Mouse (Mus musculus) liver, postnatal 0 days (tissue): ENCODE measurements around the gene F830045P16Rik. TPM values are rescaled to one million over a fixed set of nuclear protein-coding genes. Genes with fewer than 3 reads are reported as not detected.

Experiments
- ATAC-seq: fragments of 200-750 bp; cut with Nextera tagmentation; 2 replicates; pipeline ENCODE4 v1.8.0; 2017; ENCODE audit warnings: mild to moderate bottlenecking, moderate library complexity
- DNase-seq: peaks from one replicate; pipeline ENCODE4 v3.0.0-alpha.2; 2016
- H3K27ac ChIP-seq: fragments of 300-500 bp; sonication (generic); 2 replicates; pipeline ENCODE4 v1.5.1; 2014; ENCODE audit warnings: antibody characterized with exemption, moderate library complexity, mild to moderate bottlenecking, low read depth
- H3K27me3 ChIP-seq: fragments of 300-500 bp; sonication (generic); 2 replicates; pipeline ENCODE4 v1.6.1; 2014; ENCODE audit warnings: low read length, control low read depth, mixed read lengths; ENCODE audit not compliant: insufficient read depth
- H3K36me3 ChIP-seq: fragments of 300-500 bp; sonication (generic); replicated peaks from 2 replicates; pipeline ENCODE4 v1.6.1; 2014; ENCODE audit warnings: mild to moderate bottlenecking, control low read depth, low read length, moderate library complexity, mixed read lengths; ENCODE audit not compliant: insufficient read depth
- H3K4me1 ChIP-seq: fragments of 300-500 bp; sonication (generic); 2 replicates; pipeline ENCODE4 v1.6.1; 2014; ENCODE audit warnings: antibody characterized with exemption, mild to moderate bottlenecking, control low read depth; ENCODE audit not compliant: insufficient read depth
- H3K4me2 ChIP-seq: fragments of 300-500 bp; sonication (generic); 2 replicates; pipeline ENCODE4 v1.6.1; 2014; ENCODE audit warnings: low read depth, mild to moderate bottlenecking, low read length, moderate library complexity, mixed read lengths
- H3K4me3 ChIP-seq: fragments of 300-500 bp; sonication (generic); 2 replicates; pipeline ENCODE4 v1.5.1; 2014; ENCODE audit warnings: low read depth, low read length
- H3K9ac ChIP-seq: fragments of 300-500 bp; sonication (generic); replicated peaks from 2 replicates; pipeline ENCODE4 v1.6.1; 2014; ENCODE audit warnings: mild to moderate bottlenecking, moderate library complexity
- H3K9me3 ChIP-seq: fragments of 300-500 bp; sonication (generic); 2 replicates; pipeline ENCODE4 v1.6.1; 2016; ENCODE audit warnings: mild to moderate bottlenecking, control low read depth, low read length, mixed read lengths
- CTCF ChIP-seq: sonication (generic); IDR thresholded peaks from 2 replicates; pipeline ENCODE4 v1.5.1; 2016; ENCODE audit warnings: antibody characterized with exemption, low read depth
- EP300 ChIP-seq: IDR thresholded peaks from 2 replicates; pipeline ENCODE4 v1.6.1; 2016; ENCODE audit warnings: antibody characterized with exemption, low read depth, mild to moderate bottlenecking
- WGBS: fragments of 180-500 bp; shearing (Covaris S2); extraction: QIAGEN DNeasy Blood & Tissue Kit; methylation state at CpG from one replicate; pipeline ENCODE4 v1.1.7; 2014; ENCODE audit not compliant: insufficient replicate concordance; 5-methylcytosine and 5-hydroxymethylcytosine counted together
- polyA plus RNA-seq: library from polyadenylated mRNA; unstranded; fragments of >200 nt; fragmentation: Nextera tagmentation; extraction: Ambion mirVana; gene quantifications from 2 replicates; pipeline ENCODE4 v1.2.1, GENCODE M21; 2015

Gene F830045P16Rik
- polyA plus RNA-seq, 1 experiment from 2014 or later = not detected

DNA sequence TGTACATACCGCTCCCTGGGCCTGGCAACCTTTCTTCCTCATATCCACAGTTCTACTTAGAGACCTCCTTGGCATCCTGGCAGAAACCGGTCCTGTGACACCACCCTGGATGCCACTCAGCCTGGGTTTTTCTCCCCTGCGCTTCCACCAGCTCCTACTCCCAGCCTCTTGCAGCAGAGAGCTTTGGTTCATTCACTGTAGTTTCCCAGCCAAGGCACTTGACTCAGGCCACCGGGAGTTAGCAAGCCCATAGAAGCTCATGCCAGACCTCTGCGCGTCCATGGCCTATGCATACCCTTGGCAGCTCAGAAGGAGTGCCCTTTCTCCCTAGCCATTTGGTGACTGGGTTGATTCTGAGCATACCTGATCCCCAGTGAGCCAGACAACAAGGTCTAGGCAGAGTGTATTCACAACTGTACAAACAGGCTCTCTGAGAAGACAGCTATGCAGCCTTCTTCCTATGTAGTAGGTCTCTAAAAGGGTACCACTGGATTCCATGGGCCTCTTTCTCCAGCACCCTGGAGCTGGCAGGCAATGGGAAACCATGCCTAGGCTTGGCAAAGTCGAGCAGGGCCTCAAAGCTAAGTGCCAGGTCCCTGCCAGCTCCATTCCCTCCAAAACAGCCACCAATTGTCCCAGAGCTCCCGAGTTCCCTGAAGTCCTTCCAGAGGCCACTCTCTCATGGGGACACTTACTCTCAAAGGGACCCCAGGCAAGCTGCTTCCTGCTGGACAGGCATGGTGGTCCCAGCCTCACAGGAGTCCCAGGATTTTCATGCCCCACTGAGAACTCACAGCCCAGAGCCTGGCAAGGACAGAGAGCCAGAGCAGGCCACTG lies 40.4 kb upstream of the F830045P16Rik start:
- H3K9ac ChIP-seq = no peak overlapping the region
- no peak overlapping the region for H3K27ac ChIP-seq
- H3K27me3 ChIP-seq = peaks cover 5% of the 10 kb centered on the region
- DNase-seq (no peak), ATAC-seq (no peak)
- TF ChIP-seq EP300 (no peak), CTCF (no peak)
- no peaks in the 10 kb centered on the region for H3K9me3 ChIP-seq
- H3K4me1 ChIP-seq = peaks cover 5% of the 10 kb centered on the region; the same call in 1 of the 2 replicates
- H3K4me2 ChIP-seq = no peak overlapping the region
- no peak overlapping the region for H3K4me3 ChIP-seq
- 81% methylated on average over 8 of the region's 8 CpGs for WGBS
- H3K36me3 ChIP-seq = no peaks in the 10 kb centered on the region

DNA sequence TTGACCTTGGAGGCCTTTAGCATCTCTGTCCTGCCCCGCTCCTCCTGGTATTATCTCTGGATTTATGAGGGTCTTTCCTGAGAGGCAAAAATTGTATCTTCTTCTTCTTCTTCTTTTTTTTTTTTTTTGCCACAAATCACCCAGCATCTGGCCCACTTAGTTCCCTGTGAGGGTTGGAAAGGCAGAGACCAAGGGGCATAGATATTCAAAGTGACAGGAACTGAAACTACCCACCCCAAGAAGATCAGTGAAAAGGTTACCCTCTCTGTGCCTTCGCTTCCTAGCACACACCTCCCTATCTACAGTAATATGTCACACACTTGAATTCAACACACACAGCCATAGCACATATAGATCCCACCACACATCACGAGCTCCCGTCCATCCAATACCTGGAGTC lies 38.7 kb upstream of the F830045P16Rik start:
- Histone ChIP-seq H3K9ac (no peak overlapping the region), H3K4me1 (peaks cover 5% of the 10 kb centered on the region; the same call in 1 of the 2 replicates)

DNA sequence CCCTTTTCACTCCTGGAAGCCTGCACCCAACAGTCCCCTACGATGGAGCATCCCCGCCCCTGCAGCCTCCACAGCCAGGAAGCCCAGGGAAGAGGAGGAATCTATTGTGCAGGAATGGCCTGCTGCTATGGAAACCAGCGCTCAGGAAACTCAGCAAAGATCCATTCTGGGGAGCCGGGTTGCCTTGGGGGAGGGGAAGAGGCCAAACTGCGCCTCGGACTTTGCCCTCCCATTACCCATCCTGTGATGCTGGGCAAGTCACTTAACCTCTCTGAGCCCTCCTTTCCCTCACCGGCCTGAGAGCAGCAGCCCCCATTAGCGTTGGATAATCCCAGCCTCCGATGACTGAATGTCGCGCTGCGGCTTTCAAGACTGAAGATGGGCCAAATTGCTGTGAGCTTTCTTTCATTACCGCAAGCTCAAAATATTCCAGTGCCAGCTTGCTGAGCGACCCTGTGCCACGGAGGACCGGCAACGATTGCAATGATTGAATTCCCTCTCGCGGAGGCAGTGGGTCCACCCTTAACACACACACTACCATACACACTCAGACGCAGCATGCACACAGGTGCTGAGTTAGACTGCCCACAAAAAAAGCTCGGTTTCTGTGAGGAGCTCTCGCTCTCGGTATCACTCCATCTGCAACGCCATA lies 38.1 kb upstream of the F830045P16Rik start:
- Histone ChIP-seq H3K9me3 (no peaks in the 10 kb centered on the region), H3K4me1 (peaks cover 5% of the 10 kb centered on the region; the same call in 1 of the 2 replicates), H3K9ac (no peak overlapping the region), H3K4me3 (no peak overlapping the region), H3K27ac (no peak overlapping the region), H3K36me3 (no peaks in the 10 kb centered on the region), H3K4me2 (peak overlapping the region; percentile 10; the same call in 1 of the 2 replicates), H3K27me3 (peaks cover 5% of the 10 kb centered on the region)
- WGBS = 15% methylated on average over 24 of the region's 24 CpGs
- ATAC-seq (no peak), DNase-seq (no peak)
- no peak for TF ChIP-seq EP300
- no peak for TF ChIP-seq CTCF

More for the DNA sequence above, 38.7 kb upstream of the F830045P16Rik start:
- no peak for ATAC-seq
- H3K36me3 ChIP-seq = no peaks in the 10 kb centered on the region
- peaks cover 5% of the 10 kb centered on the region for H3K27me3 ChIP-seq
- no peaks in the 10 kb centered on the region for H3K9me3 ChIP-seq
- no peak overlapping the region for H3K4me3 ChIP-seq
- H3K4me2 ChIP-seq = no peak overlapping the region
- H3K27ac ChIP-seq = no peak overlapping the region
- WGBS = 71% methylated on average over 4 of the region's 4 CpGs
- DNase-seq = no peak
- TF ChIP-seq CTCF (no peak), EP300 (no peak)

DNA sequence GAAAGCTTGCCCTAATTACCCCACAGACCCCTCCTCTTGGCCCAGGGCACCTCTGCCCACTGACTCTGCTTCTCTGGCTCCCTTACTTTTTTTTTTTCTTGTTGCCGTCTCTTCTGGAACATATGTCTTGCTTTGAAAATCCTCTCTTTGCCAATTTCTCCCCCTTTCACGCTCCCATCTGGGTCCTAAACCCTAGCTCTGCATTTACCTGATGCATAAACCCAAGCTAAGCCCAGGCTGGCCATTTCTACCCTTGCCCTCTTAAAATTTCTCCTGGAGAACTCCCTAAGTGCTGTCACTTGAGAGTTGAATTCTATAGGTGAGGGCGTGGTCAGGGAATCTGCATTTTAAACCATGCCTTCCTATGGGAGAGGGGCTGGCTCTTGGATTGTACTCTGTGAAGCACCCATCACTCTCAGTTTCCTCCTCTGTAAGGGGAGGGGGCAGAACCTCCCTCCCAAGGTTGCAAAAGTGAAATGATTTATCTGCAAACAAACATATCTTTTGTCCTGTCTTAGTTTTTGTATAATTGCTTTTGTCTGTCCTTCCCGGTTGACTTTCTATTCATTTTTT lies 37.4 kb upstream of the F830045P16Rik start:
- no peak for TF ChIP-seq CTCF
- TF ChIP-seq EP300 = no peak
- 45% methylated on average over 4 of the region's 4 CpGs for WGBS
- Histone ChIP-seq H3K27ac (no peak overlapping the region), H3K27me3 (peaks cover 5% of the 10 kb centered on the region), H3K4me1 (peaks cover 5% of the 10 kb centered on the region; the same call in 1 of the 2 replicates), H3K4me2 (no peak overlapping the region), H3K9me3 (no peaks in the 10 kb centered on the region), H3K36me3 (no peaks in the 10 kb centered on the region), H3K4me3 (no peak overlapping the region), H3K9ac (no peak overlapping the region)
- DNase-seq = no peak
- no peak for ATAC-seq

DNA sequence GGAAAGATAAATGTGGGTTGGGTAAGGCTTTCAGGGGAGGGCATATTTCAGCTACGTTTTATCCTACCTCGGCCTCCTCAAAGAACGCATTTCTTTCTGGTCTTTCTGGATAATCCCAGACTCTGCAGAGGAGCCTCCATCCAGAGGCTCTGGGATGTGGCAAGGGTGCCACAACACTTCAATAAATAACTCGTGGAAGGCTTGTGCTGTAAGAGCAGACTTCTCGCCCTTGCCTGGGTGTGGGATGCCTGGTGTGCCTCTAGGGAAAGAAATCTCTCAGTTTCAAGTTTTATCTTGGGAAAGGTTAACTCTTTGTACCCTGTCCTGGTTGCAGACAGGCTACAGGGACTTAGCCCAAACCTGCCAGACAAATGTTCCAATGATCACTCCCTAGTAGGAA lies 33.2 kb upstream of the F830045P16Rik start:
- no peak for ATAC-seq
- 70% methylated on average over 5 of the region's 5 CpGs for WGBS
- no peak for DNase-seq
- Histone ChIP-seq H3K27me3 (peaks cover 5% of the 10 kb centered on the region), H3K4me1 (peaks cover 5% of the 10 kb centered on the region; the same call in 1 of the 2 replicates), H3K27ac (no peak overlapping the region), H3K9ac (no peak overlapping the region), H3K36me3 (no peaks in the 10 kb centered on the region), H3K4me2 (no peak overlapping the region), H3K9me3 (no peaks in the 10 kb centered on the region), H3K4me3 (no peak overlapping the region)
- no peak for TF ChIP-seq CTCF
- no peak for TF ChIP-seq EP300

DNA sequence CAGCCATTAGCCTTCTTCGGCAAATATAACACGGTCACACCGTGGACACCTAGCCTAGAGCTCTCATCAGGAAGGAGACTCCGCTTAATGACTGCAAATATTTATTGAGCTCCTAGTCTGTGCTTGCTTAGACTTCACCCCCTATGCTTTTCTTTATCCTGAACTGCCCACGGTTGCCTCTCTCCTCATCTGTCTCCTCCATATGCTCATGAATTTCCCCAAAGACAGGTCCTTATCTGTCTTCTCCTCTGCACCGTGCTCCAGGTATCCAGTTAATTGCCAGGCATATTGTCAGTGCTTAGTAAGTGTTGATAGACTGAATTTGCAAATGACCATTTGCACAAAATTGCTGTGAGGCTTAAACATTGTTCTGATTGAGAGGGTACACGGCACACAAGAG lies 32.7 kb upstream of the F830045P16Rik start:
- no peak overlapping the region for H3K9ac ChIP-seq
- H3K9me3 ChIP-seq = no peaks in the 10 kb centered on the region
- no peak overlapping the region for H3K4me3 ChIP-seq
- 64% methylated on average over 7 of the region's 7 CpGs for WGBS
- ATAC-seq (no peak), DNase-seq (no peak)
- H3K27ac ChIP-seq = no peak overlapping the region
- peaks cover under 1% of the 10 kb centered on the region; the same call in 1 of the 2 replicates for H3K4me1 ChIP-seq
- no peak for TF ChIP-seq EP300
- TF ChIP-seq CTCF = no peak
- H3K4me2 ChIP-seq = no peak overlapping the region
- H3K36me3 ChIP-seq = no peaks in the 10 kb centered on the region
- peaks cover under 1% of the 10 kb centered on the region for H3K27me3 ChIP-seq
